Mouse (Mus musculus) liver, embryonic 14.5 days (tissue): ENCODE data around the gene Sec22a. TPM values are rescaled to one million over a fixed set of nuclear protein-coding genes. Genes with fewer than 3 reads are reported as not detected.
A peak's percentile ranks its signal among the peaks of the same experiment; 100 is the strongest.

Source experiments
- ATAC-seq: fragments of 200-750 bp; cut with Nextera tagmentation; 2 replicates; pipeline ENCODE4 v1.8.0; 2017; ENCODE audit warnings: moderate number of reproducible peaks, mild to moderate bottlenecking, moderate library complexity; ENCODE audit not compliant: insufficient read depth
- DNase-seq, 3 experiments: peaks; one replicate each; pipeline ENCODE4 v3.0.0-alpha.2; 2012 to 2013; ENCODE audit warnings: low read depth in 3 of 3, low spot score in 3 of 3
- H3K27ac ChIP-seq: fragments of 300-500 bp; sonication (generic); 2 replicates; pipeline ENCODE4 v1.5.1; 2014; ENCODE audit warnings: moderate library complexity, mild to moderate bottlenecking, control low read depth, inconsistent platforms
- H3K27me3 ChIP-seq: fragments of 300-500 bp; sonication (generic); 2 replicates; pipeline ENCODE4 v1.6.1; 2014; ENCODE audit warnings: mild to moderate bottlenecking, low read length, moderate library complexity; ENCODE audit not compliant: control insufficient read depth, insufficient read depth
- H3K36me3 ChIP-seq: fragments of 300-500 bp; sonication (generic); replicated peaks from 2 replicates; pipeline ENCODE4 v1.6.1; 2014; ENCODE audit warnings: low read depth; ENCODE audit not compliant: control insufficient read depth, insufficient read depth
- H3K4me1 ChIP-seq, 2 experiments: fragments of 200-500 bp in 1 of 2; fragments of 300-500 bp in 1 of 2; sonication (generic) in 1 of 2; replicated peaks; 2 replicates each; pipeline ENCODE4 v1.6.1; 2012 to 2014; ENCODE audit warnings: antibody characterized with exemption in 1 of 2, inconsistent platforms in 1 of 2, low read length in 1 of 2; ENCODE audit not compliant: control insufficient read depth in 2 of 2, insufficient read depth in 2 of 2
- H3K4me2 ChIP-seq: fragments of 300-500 bp; sonication (generic); 2 replicates; pipeline ENCODE4 v1.6.1; 2014; ENCODE audit warnings: low read depth, mild to moderate bottlenecking, control low read depth, moderate library complexity
- H3K4me3 ChIP-seq, 2 experiments: fragments of 200-500 bp in 1 of 2; fragments of 300-500 bp in 1 of 2; sonication (generic) in 1 of 2; 2 replicates each; pipeline ENCODE4 v1.5.1; 2012 to 2014; ENCODE audit warnings: low read depth in 2 of 2, low read length in 2 of 2, mild to moderate bottlenecking in 2 of 2, control low read depth in 1 of 2, inconsistent platforms in 1 of 2, moderate library complexity in 1 of 2; ENCODE audit not compliant: insufficient read depth in 1 of 2
- H3K9ac ChIP-seq: fragments of 300-500 bp; sonication (generic); replicated peaks from 2 replicates; pipeline ENCODE4 v1.6.1; 2014; ENCODE audit warnings: mild to moderate bottlenecking, control low read depth, moderate library complexity
- H3K9me3 ChIP-seq: fragments of 300-500 bp; sonication (generic); 2 replicates; pipeline ENCODE4 v1.6.1; 2016; ENCODE audit warnings: low read length, mixed read lengths; ENCODE audit not compliant: control insufficient read depth
- CTCF ChIP-seq: IDR thresholded peaks from 2 replicates; pipeline ENCODE4 v1.5.1; 2016; ENCODE audit warnings: antibody characterized with exemption, low read depth, control low read depth
- EP300 ChIP-seq: IDR thresholded peaks from 2 replicates; pipeline ENCODE4 v1.6.1; 2016; ENCODE audit warnings: antibody characterized with exemption, low read depth
- WGBS: fragments of 180-500 bp; shearing (Covaris S2); extraction: QIAGEN DNeasy Blood & Tissue Kit; methylation state at CpG from one replicate; pipeline ENCODE4 v1.1.7; 2014; ENCODE audit not compliant: insufficient replicate concordance; 5-methylcytosine and 5-hydroxymethylcytosine counted together
- polyA plus RNA-seq, 2 experiments: library from polyadenylated mRNA; depleted of rRNA in 1 of 2; stranded (reverse) in 1 of 2; unstranded in 1 of 2; fragments of >200 nt; fragmentation: Nextera tagmentation in 1 of 2; extraction: Ambion mirVana in 1 of 2; gene quantifications; 2 replicates each; pipeline versions ENCODE4 v1.2.1 to v1.2.3; 2012 to 2014

Gene Sec22a
- polyA plus RNA-seq, 2 experiments = 2.7 to 11.9 TPM

DNA sequence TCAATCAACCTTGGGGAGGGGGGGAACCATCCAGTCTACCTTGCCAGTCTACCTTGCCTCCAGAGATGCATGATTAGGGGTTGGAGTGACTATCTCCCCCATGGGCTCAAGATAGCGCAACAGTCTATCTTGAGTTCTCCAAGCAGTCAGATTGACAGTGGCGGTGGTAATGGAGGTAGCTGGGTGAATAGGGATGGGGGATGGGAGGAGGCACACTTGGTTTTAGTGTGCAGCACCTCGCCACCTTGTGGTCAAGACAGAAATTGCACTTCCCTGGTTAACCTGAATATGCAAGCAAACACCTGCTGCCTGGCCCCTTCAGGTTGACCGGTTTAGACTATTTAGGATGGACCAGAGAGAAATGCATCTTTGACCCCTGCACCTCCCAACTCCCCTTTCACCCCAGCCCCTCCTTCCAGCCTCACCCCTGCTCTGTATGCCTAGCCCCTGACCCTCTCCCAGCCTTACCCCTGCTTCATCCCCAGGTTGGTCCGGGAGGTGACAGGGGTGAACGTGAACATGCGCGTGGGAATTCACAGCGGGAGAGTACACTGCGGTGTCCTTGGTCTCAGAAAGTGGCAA is 93.3 kb downstream of the Sec22a start:
- Histone ChIP-seq H3K27me3 (no peaks in the 10 kb centered on the region; the same call in 1 of the 2 replicates), H3K27ac (no peak overlapping the region), H3K36me3 (no peaks in the 10 kb centered on the region), H3K4me3 (no peak overlapping the region), H3K9ac (no peak overlapping the region), H3K4me1 (no peaks in the 10 kb centered on the region), H3K9me3 (no peaks in the 10 kb centered on the region), H3K4me2 (no peak overlapping the region)
- peak; percentile 91 for TF ChIP-seq CTCF
- TF ChIP-seq EP300 = no peak
- 38% methylated on average over 10 of the region's 10 CpGs for WGBS
- DNase-seq (peak; percentile 32 to 41 (median 38)), ATAC-seq (no peak)

Other genes starting within 250 kb of the Sec22a start
- gene Adcy5, start 209.0 kb downstream of the Sec22a start, polyA plus RNA-seq (2012; rRNA removed) = 0.32 and 0.49 TPM in 2 replicates
- 0.10 and 0.11 TPM in 2 replicates for gene Adcy5, start 209.0 kb downstream of the Sec22a start, polyA plus RNA-seq (2014; fragmentation: Nextera tagmentation; extraction: Ambion mirVana)
- 23.2 and 32.9 TPM in 2 replicates for gene Pdia5, start 127.0 kb upstream of the Sec22a start, polyA plus RNA-seq (2012; rRNA removed)
- gene Pdia5, start 127.0 kb upstream of the Sec22a start, polyA plus RNA-seq (2014; fragmentation: Nextera tagmentation; extraction: Ambion mirVana) = 25.8 and 27.0 TPM in 2 replicates
- 0.13 and 0.40 TPM in 2 replicates for gene Sema5b, start 177.2 kb upstream of the Sec22a start, polyA plus RNA-seq (2012; rRNA removed)
- gene Sema5b, start 177.2 kb upstream of the Sec22a start, polyA plus RNA-seq (2014; fragmentation: Nextera tagmentation; extraction: Ambion mirVana) = 0.03 and 0.29 TPM in 2 replicates